Comparison of ENCODE assay signal across 10 mouse cellular contexts in genomic region chr9:77502548-77503438, GRCm38 (mm10). TPM values are rescaled to one million over a fixed set of nuclear protein-coding genes. Genes with fewer than 3 reads are reported as not detected.
DNase-seq lines count a peak whose midpoint lies in the region; ATAC-seq and TF ChIP-seq lines count a peak whose summit lies in the region.
"Had no signal": no experiment of that assay in that cellular context is flagged by ENCODE, and none has a peak within 500 bp of the region (broad histone marks: within the 10 kb centered on the region; RNA-seq: fewer than 3 reads in every experiment).

No protein-coding gene starts in this region.

- ATAC-seq in lung, embryonic 14.5 days (ENCODE audit: insufficient read depth), result peak; percentile 35; the same call in 1 of the 2 replicates
- ATAC-seq in megakaryocyte-erythroid progenitor cell, adult 5-6 weeks (replicated peaks; ENCODE audit: low FRiP score, low TSS enrichment, poor library complexity, severe bottlenecking), result 0 out of 2 replicates have a peak, but pooled peaks have one; percentile 37
- ATAC-seq in erythroblast, adult 5-6 weeks (replicated peaks; ENCODE audit: low FRiP score, poor library complexity, severe bottlenecking), result no peak
- no peak for ATAC-seq in granulocyte monocyte progenitor cell, adult 5-6 weeks (replicated peaks; ENCODE audit: poor library complexity, severe bottlenecking)
- ATAC-seq: Patski had no signal

- 63% methylated on average over 14 of the region's 14 CpGs for WGBS in lung, embryonic 14.5 days
- 64% methylated on average over 14 of the region's 14 CpGs for WGBS in lung, adult 2 months
- WGBS in cerebellum, adult 2 months, result 45% methylated on average over 14 of the region's 14 CpGs
- 71% methylated on average over 14 of the region's 14 CpGs for WGBS in heart, embryonic 10.5 days

- no peak overlapping the region for H3K4me3 ChIP-seq in lung, embryonic 14.5 days (ENCODE audit: low read depth, low read length)
- H3K4me3 ChIP-seq in lung, adult 2 months (replicated peaks; ENCODE audit: extremely low read depth, low read depth, low read length), result no peak overlapping the region
- H3K4me3 ChIP-seq in cerebellum, adult 2 months (replicated peaks; ENCODE audit: insufficient read depth, low read depth, low read length), result no peak overlapping the region
- H3K4me3 ChIP-seq in heart, embryonic 10.5 days, result no peak overlapping the region
- H3K4me3 ChIP-seq: limb, embryonic 13.5 days had no signal

- H3K36me3 ChIP-seq in lung, embryonic 14.5 days (ENCODE audit: insufficient read depth), result no peaks in the 10 kb centered on the region
- H3K36me3 ChIP-seq in heart, embryonic 10.5 days, result no peaks in the 10 kb centered on the region
- H3K36me3 ChIP-seq: limb, embryonic 13.5 days had no signal

- no peak for TF ChIP-seq POLR2A in lung, adult 2 months (IDR thresholded peaks at IDR 0.05; ENCODE audit: borderline replicate concordance, extremely low read depth, low read depth, low read length)
- no peak for TF ChIP-seq POLR2A in cerebellum, adult 2 months (IDR thresholded peaks at IDR 0.05; ENCODE audit: borderline replicate concordance, insufficient read depth, low read length)

- peak; percentile 71 for DNase-seq in lung, embryonic 14.5 days
- DNase-seq in lung, adult 2 months, result no peak
- DNase-seq in cerebellum, adult 2 months, result peak; percentile 36 to 45
- DNase-seq in heart, embryonic 10.5 days (ENCODE audit: low spot score), result no peak
- no peak for DNase-seq in spleen, postnatal 10 days (ENCODE audit: low spot score in 2 of 2)

- no peaks in the 10 kb centered on the region for H3K4me1 ChIP-seq in lung, embryonic 14.5 days (ENCODE audit: insufficient read depth)
- peaks cover 5% of the 10 kb centered on the region; the same call in 1 of the 2 replicates for H3K4me1 ChIP-seq in lung, adult 2 months (ENCODE audit: control insufficient read depth, insufficient read depth, low read length)
- H3K4me1 ChIP-seq in cerebellum, adult 2 months (ENCODE audit: control insufficient read depth, insufficient read depth, low read length), result peaks cover 4% of the 10 kb centered on the region; the same call in 1 of the 2 replicates
- peaks cover 22% of the 10 kb centered on the region for H3K4me1 ChIP-seq in heart, embryonic 10.5 days

- no peaks in the 10 kb centered on the region for H3K27me3 ChIP-seq in lung, embryonic 14.5 days (ENCODE audit: insufficient read depth, low read length)
- H3K27me3 ChIP-seq in cerebellum, adult 2 months (ENCODE audit: control insufficient read depth, insufficient read depth, low read length), result no peaks in the 10 kb centered on the region
- H3K27me3 ChIP-seq in heart, embryonic 10.5 days (ENCODE audit: insufficient read depth, poor library complexity, severe bottlenecking), result no peaks in the 10 kb centered on the region
- H3K27me3 ChIP-seq: limb, embryonic 13.5 days; Patski had no signal

- no peak overlapping the region for H3K9ac ChIP-seq in lung, embryonic 14.5 days
- H3K9ac ChIP-seq: limb, embryonic 13.5 days had no signal

- H3K4me2 ChIP-seq in lung, embryonic 14.5 days, result no peak overlapping the region
- H3K4me2 ChIP-seq: limb, embryonic 13.5 days had no signal

- H3K27ac ChIP-seq in lung, embryonic 14.5 days (ENCODE audit: low read depth), result no peak overlapping the region
- peak overlapping the region; percentile 48; the same call in 1 of the 2 replicates for H3K27ac ChIP-seq in cerebellum, adult 2 months (ENCODE audit: insufficient read depth, low read length)
- peak overlapping the region; percentile 52; the same call in 1 of the 2 replicates for H3K27ac ChIP-seq in heart, embryonic 10.5 days
- H3K27ac ChIP-seq: limb, embryonic 13.5 days had no signal

- H3K9me3 ChIP-seq in lung, embryonic 14.5 days (ENCODE audit: low read depth, low read length), result no peaks in the 10 kb centered on the region
- H3K9me3 ChIP-seq in heart, embryonic 10.5 days, result no peaks in the 10 kb centered on the region
- H3K9me3 ChIP-seq: limb, embryonic 13.5 days had no signal

- TF ChIP-seq CTCF in lung, embryonic 14.5 days (IDR thresholded peaks at IDR 0.05; ENCODE audit: low read depth), result no peak
- TF ChIP-seq CTCF in lung, adult 2 months (IDR thresholded peaks at IDR 0.05; ENCODE audit: insufficient read depth, low read length), result no peak
- no peak for TF ChIP-seq CTCF in cerebellum, adult 2 months (IDR thresholded peaks at IDR 0.05; ENCODE audit: borderline replicate concordance, insufficient read depth, low read depth, low read length)

RNA-seq across cellular contexts. Expression of gene Lrrc1, which starts 41.9 kb away (rescaled TPM):
- polyA plus RNA-seq in lung, embryonic 14.5 days (2014; fragmentation: Nextera tagmentation; extraction: Ambion mirVana), result 9.3 and 9.5 TPM in 2 replicates
- polyA plus RNA-seq in lung, adult 2 months (2012; rRNA removed), result 36.7 and 45.3 TPM in 2 replicates
- polyA plus RNA-seq in cerebellum, adult 2 months (2012; rRNA removed), result 28.4 and 28.8 TPM in 2 replicates
- 11.6 and 13.5 TPM in 2 replicates for polyA plus RNA-seq in heart, embryonic 10.5 days (2016; fragmentation: Nextera tagmentation; extraction: Ambion mirVana)
- total RNA-seq in megakaryocyte-erythroid progenitor cell, adult 5-6 weeks (2014; fragmentation: Nextera tagmentation), result 15.2 and 19.6 TPM in 2 replicates
- total RNA-seq in megakaryocyte-erythroid progenitor cell, adult 5-6 weeks (2017), result 11.0 and 12.1 TPM in 2 replicates
- 0.96 and 1.5 TPM in 2 replicates for total RNA-seq in erythroblast, adult 5-6 weeks (2015; ENCODE audit: low replicate concordance)
- 2.1 and 2.4 TPM in 2 replicates for total RNA-seq in erythroblast, adult 5-6 weeks (2017; ENCODE audit: low replicate concordance)
- total RNA-seq in granulocyte monocyte progenitor cell, adult 5-6 weeks (2014; fragmentation: Nextera tagmentation), result 16.3 and 17.1 TPM in 2 replicates
- total RNA-seq in granulocyte monocyte progenitor cell, adult 5-6 weeks (2017), result 9.5 and 10.9 TPM in 2 replicates

Comparison
In these comparisons a context has a peak if more than half of its experiments do, and no peak if none do; other contexts are left out.
1. DNase-seq: peak in lung, embryonic 14.5 days (single experiment) and cerebellum, adult 2 months (2 of 2); none in lung, adult 2 months (single experiment), heart, embryonic 10.5 days (single experiment) and spleen, postnatal 10 days (0 of 2).
2. ATAC-seq: peak in lung, embryonic 14.5 days (single experiment) and megakaryocyte-erythroid progenitor cell, adult 5-6 weeks (single experiment); none in erythroblast, adult 5-6 weeks (single experiment) and granulocyte monocyte progenitor cell, adult 5-6 weeks (single experiment).